Mouse (Mus musculus) small intestine, adult 2 months (tissue): ENCODE measurements at regions not wholly inside any gene's neighbourhood (a gene's known extent, or its start where the extent isn't known, plus 50 kb on each side); places are given as distances from the start of the nearest gene placed in this dataset.

Experiments used
- CTCF ChIP-seq: fragments of 200-500 bp; IDR thresholded peaks from 2 replicates; pipeline ENCODE4 v1.5.1; 2012; ENCODE audit warnings: low read depth, mild to moderate bottlenecking, control low read depth, inconsistent platforms, low read length, moderate library complexity, mixed read lengths; ENCODE audit not compliant: insufficient replicate concordance, insufficient read length; ENCODE audit errors: extremely low read depth
- POLR2A ChIP-seq: fragments of 200-500 bp; IDR thresholded peaks from 2 replicates; pipeline ENCODE4 v1.6.1; 2012; ENCODE audit warnings: low read depth, mild to moderate bottlenecking, control low read depth, inconsistent platforms, low read length, moderate library complexity

DNA sequence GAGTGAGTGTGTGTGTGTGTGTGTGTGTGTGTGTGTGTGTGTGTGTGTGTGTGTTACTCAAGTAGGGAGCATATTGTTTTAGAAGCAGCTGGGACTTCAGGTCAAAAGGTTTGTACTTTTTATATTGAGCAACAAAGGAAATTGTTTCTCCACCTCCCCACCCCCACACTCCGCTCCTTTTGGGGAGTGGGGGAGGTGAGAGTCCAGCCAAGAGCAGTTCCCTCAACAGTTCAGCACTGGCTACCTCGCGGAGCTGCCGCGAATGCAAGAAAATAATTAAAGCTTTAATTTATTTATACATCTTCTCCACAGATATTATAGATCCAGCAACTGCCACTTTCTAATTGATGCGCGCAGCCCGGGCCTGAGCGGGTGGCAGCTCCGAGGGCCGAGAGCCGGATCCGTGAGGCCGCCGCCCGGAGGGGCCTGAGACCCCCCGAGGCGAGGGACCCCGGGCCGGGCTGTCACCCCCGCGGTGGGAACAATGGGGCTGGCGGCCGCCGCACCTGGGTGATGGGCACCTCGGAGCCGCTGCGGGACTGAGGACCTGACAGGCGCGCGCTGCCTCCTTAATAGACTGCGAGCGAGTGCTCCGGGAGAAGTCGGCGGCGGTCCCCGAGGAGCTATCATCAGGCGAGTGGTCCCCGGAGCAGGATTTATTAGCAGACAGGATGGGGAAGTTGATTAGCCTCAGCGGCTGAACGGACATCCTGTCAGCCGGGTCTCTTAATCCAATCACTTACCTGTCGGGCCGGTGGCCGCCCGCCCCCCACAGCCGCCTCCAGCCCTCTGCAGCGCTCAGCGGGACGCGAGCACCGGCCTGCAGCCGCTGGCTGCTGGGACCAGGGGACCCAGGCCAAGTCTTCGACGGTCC is 124.4 kb downstream of the Melk start:
- no peak for TF ChIP-seq CTCF
- TF ChIP-seq POLR2A = no peak
